Mouse (Mus musculus): ENCODE measurements at regions not wholly inside any gene's neighbourhood (a gene's known extent, or its start where the extent isn't known, plus 50 kb on each side); places are given as distances from the start of the nearest gene placed in this dataset.

DNA sequence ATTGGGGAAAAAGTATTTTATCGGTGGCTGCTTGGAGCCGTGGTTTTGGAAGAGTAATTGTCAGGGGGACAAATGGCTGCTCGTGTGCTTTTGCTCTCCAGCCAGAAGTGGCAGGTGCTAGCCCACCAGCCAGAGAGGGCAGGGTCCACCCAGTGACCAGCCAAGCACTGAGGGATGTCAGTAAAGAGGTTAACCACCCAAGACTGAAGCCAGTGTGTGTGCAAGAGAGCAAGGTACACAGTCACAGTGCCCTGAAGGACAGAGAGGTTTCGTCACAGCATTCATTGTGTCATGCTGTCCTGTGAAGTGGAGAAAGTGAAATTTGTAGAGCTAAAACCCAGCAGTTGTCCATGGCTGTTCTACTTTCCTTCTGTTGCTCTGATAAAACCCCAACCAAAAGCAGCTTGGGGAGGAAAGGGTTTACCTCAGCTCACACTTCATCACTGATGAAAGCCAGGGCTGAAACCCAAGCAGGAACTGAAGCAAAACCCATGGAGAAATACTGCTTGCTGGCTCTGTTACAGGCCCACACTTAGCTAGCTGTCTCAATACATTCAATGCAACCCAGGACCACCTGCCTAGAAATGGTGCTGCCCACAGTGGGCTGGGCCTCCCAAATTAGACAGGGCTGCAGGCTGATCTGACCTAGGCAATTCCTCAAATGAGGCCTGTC is 126.8 kb upstream of the Irf2bp2 start:
- in situ Hi-C loops (cut with MboI, MseI) = no loop called here

DNA sequence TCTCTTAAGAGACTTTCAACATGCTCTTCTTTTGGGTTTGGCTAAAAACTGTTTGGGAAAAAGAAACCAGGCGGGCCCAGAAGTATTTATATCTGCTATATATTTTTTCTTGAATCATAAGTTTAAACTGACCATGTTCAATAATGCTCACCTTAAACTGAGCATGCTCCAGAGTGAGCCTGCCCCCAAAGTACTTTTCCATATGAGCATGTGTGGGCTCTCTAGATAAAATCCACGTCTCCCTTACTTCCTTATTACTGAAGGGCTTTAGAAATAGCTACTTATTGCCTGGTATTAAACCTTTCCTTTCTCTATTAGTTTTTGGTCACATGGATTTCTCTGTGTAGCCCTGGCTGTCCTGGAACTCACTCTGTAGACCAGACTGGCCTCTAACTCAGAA is 126.0 kb upstream of the Irf2bp2 start:
- in situ Hi-C loops (cut with MboI, MseI) = loop anchor here (10.0 kb wide), 1 partner anchor 1375 kb away; no protein-coding TSS in a partner anchor

DNA sequence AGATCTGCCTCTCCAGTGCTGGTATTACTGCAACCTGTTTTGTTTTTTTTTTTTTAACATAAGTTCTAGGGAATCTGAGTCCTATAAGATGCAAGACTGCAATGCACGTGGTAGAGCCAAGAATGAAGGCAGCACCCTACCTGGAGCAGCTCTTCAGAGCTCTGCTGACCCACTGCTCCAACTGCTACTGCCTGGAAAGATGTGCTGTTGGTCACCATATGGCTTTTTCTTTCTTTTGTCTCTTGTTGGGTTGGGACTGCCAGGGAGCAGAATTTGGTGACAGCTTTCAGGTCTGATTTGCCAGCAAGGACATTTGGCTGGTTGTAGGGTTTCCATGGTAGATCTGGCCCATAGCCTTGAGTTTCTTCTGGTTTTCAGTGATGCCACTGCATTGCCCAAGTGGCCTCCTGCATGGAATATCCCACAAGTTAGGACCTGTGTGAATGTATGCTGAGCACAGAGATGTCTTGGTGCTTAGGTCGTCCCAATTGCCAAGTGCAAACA is 123.9 kb upstream of the Irf2bp2 start:
- in situ Hi-C loops (cut with MboI, MseI) = loop anchor here (10.0 kb wide), 1 partner anchor 1373 kb away; no protein-coding TSS in a partner anchor

DNA sequence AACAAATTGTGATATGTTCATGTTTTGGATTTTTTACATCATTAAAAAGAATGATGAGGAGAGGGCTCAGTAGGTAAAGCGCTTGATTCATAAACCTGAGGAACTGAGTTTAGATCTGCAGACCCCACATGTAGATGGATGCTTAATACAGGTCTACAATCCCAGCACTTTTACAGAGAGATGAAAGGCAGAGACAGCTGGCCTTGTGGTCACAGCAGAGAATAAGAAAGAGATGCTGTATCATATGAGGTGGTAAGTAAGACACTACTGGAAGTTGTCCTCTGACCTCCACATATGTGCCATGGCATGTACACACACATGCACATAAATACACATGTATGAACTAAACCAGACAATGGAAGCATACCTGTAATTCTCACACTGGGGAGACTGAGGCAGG is 121.9 kb upstream of the Irf2bp2 start:
- in situ Hi-C loops (cut with MboI, MseI) = loop anchor here (10.0 kb wide), 1 partner anchor 1371 kb away; no protein-coding TSS in a partner anchor

DNA sequence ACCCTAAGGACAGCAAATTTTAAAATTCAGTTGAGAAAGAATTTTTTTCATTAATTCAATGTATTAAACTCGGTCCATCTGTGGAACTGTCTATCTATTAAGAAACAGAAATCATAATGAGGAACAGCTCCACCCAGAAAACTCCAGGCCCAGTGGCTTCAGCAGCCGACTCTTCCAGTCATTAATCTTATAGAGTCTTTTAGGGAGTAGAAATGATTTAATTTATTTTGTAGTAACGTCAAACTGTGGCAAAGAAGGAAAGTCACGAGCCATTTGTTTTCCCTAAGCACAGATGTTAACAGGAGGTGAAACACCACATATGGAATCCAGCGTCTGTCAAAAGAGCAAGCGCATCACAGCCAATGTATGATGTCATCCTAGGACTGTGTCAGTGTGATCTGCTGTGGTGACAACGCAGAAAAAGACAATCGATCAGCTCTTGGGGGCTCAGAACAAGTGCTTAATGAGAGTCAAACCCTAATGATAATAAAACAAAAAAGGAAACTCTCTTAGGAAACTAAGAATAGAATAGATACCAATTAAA is 119.9 kb upstream of the Irf2bp2 start:
- in situ Hi-C loops (cut with MboI, MseI) = loop anchor here (10.0 kb wide), 1 partner anchor 1369 kb away; no protein-coding TSS in a partner anchor

DNA sequence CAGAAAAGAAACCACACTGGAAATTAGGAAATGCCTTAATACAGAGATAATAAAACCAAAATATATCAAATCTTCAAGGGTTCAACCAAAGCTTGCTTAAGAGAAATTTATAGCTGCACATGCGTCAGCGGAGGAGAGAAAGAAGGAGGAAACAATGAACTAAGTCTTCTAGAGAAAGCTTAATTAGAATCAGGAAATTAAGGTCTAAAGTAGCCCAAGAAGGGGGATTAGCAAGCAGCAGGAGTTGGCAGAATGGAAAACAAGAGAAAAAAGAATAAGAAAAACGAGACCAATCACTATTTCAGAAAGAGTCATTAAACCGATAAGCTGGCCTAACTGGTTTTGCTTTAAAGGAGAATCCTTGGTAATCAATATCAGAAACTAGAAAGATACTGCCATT is 119.4 kb upstream of the Irf2bp2 start:
- in situ Hi-C loops (cut with MboI, MseI) = loop anchor here (10.0 kb wide), 1 partner anchor 1368 kb away; no protein-coding TSS in a partner anchor

DNA sequence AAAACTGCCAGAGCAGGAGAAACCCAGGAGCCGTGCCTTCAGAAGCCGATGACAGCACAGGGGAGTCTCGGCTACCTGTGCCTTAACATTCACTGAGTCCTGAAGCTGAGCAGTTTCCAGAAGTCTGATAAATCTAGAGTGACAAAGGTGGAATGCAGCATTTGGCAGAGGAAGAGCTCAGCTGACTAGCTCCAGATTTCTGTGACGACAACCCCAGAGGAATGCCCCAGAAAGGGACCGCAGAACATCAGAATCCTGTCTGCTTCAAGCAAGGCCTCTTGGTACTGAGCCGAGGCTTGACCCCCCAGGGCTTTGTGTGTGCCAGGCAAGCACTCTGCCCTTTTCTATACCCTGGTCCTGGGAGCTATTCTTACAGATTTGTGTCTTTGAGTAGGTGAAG is 119.0 kb upstream of the Irf2bp2 start:
- in situ Hi-C loops (cut with MboI, MseI) = loop anchor here (10.0 kb wide), 1 partner anchor 1368 kb away; no protein-coding TSS in a partner anchor

DNA sequence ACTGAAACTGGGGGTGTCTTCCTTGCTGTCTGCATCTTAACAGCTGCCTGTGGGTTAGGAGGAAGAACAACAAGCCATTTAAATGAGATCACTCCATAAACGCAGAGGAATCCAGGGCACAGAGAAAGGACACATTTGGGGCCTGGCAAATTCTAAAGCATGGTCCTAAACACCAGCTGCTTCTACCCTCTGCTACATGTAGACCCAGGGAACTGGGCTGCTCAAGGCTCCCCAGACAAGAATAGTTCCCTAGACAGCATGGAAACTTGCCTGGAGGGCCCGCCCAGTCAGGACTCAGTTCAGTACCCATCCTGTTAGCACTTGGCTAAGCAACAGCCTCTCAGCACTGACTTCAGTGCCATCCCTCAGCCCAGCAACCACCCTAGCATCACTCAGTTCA is 115.2 kb upstream of the Irf2bp2 start:
- in situ Hi-C loops (cut with MboI, MseI) = no loop called here

DNA sequence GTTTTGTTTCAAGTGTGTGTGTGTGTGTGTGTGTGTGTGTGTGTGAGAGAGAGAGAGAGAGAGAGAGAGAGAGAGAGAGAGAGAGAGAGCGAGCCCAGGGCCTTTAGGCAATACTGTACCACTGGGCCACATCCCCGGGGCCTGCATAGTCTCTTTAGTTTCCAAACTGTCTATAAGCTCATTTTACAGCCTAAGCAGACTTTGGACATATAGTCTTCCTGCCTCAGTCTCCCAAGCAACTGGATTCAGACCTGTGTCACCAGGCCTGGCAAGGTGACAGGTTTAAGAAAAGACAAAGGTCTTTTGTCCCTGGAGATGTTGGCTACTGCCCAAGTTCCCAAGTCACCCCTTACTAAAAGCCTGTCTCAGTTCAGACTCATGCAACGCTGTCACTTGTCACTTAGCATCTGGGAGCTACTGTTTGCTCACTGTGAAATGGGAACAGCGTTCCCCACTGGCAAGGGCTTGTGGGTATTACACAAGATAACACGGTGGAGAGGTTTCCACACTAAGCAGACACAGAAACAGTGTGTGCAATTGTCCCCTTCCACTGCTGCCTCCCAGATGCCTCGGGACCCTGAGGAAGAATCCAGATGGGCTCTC is 113.6 kb upstream of the Irf2bp2 start:
- in situ Hi-C loops (cut with MboI, MseI) = no loop called here

DNA sequence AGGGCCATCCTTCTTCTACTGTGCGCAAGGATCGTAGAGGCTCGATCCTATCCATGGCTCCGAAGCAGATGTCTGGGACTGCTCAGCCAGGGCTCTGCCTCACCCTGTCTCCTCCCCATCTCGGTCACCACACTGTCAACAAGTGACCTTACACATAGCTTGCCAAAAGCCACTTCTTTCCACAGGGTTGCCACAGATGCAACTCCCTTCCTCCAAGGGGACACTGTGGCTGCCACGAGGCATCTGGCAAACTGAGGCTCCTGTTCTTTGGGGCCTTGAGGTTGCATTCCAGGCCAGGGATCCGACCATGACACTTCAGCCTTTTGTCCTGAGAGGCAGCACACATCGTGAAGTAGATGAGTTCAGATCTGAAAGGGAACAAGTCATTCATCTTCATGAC is 112.5 kb upstream of the Irf2bp2 start:
- in situ Hi-C loops (cut with MboI, MseI) = no loop called here

DNA sequence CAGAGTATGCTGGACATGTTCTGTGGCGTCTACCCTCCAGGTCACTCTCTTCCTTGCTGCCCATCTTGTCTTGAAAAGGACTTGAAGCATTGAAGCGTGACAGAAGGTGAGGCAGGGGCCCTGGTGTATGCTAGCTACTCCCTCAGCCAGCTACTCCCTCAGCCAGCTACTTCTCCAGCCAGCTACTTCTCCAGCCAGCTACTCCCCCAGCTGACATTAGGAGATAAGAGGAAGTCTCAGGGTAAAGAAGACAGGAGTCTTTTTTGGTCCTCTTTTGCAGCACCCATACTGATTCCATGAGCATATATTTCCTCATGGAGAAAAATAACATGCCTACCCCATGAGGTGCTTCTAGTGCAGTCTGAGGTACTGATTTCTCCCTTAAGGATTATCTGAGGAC is 111.6 kb upstream of the Irf2bp2 start:
- in situ Hi-C loops (cut with MboI, MseI) = no loop called here

DNA sequence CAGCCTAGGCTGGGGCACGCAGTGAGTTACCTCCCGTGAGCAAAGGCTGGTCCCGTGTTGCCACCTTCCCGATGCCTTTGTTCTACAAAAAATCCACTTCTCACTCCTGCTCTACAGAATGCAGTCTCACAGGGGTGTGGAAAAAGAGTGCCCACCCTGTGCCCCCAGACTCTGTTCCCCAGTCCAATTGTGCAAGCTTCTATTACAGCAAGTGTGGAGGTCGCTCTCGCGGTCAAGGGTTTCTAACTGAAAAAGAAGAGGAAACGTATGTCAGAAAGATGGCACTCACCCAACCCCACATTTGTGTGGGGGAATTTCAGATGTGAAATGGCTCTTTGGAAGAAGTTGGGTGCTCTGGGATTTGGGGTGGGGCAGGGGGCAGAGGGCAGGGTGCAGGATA is 110.9 kb upstream of the Irf2bp2 start:
- in situ Hi-C loops (cut with MboI, MseI) = loop anchor here (5.0 kb wide), 1 partner anchor 98 kb away; no protein-coding TSS in a partner anchor

DNA sequence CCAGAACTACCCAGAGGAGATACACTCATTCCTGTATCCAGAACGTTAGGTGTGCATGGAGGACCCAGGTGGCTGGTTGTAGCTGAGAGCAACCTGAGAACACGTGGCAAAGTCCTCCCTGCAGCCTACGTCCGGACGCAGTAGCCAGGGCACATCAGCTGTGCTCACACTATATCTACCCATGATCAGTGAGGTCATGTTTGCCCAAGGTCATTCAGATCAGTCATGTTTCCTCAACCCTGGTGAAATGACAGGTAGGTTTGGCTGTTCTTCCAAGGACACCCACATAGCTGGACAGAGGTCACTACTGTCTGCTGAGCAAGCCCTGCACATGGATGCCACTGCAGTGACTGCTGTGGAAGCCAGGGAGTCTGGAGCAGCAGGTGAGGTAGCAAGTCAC is 109.8 kb upstream of the Irf2bp2 start:
- in situ Hi-C loops (cut with MboI, MseI) = loop anchor here (5.0 kb wide), 1 partner anchor 99 kb away; no protein-coding TSS in a partner anchor

DNA sequence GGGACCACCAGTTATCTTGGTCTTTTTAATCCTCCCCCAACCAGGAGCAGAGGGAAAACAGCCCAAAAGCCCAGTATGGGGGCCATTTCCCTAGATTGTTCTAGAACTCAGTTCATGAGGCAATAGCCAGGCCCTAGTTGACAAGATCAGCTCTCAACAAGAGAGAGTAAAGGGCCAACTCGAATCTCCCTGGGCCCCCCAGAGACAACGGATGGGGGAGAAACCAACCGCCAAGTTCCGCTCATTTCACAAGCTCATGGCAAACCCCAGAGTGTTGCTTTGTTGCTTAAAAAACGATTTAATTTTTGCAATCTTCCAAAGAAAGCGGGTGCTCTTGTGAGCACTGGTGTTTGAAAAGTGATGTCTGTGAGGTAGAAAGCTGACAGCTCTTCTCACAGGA is 108.5 kb upstream of the Irf2bp2 start:
- in situ Hi-C loops (cut with MboI, MseI) = loop anchor here (5.0 kb wide), 1 partner anchor 100 kb away; no protein-coding TSS in a partner anchor

DNA sequence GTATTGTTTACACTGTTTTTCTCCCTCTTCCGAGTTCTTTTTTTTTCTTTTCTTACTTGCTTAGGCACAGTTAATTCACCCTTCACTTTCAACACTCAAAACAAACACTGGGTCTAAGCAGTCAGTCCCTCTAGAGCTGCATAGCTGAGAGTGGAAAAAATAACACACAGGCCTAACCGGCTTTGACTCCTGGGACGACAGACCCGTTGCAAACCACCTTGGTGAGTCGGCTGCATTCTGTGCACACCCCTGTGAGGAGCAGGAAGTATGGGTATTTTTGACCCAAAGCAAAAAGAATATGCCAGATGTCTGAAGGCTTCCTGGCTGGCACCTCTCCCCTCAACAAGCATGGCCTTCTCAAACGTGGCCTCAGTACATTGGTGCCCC is 105.6 kb upstream of the Irf2bp2 start:
- in situ Hi-C loops (cut with MboI, MseI) = no loop called here

DNA sequence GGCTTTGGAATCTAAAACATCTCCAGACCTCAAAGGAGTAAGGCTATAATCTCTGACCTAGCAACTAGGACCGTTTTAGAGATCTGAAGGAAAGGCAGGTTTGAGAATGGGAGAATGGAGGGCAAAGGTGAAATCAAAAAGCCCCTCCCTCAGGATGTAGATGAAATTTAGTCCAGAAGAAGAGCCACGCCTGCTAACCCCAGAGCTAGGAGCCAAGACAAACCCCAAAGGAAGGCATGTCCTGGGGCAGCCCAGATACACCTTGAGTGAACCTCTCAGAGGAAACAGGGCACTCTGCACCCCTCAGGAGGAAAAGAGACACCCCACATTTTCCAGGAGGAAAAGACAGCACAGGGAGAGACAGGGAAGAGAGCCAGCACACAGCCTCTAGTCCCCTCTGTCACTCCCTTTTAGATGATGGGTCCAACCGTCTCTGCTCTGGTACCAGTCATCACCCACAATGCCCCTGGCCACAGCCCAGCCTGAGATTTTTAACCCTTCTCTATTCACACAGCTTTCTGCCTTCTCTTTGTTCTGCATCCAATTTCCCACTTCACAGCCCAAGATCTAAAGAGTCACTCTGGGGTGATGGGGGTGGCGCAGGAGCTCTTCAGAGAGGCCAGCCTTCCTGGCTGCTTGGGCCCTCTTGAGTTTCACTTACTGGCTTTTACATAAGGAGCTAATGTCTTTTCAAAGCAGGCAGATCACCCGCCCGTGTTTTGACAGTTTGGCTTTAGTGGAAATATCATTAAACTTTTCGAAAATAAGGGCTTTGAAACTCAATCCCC is 105.0 kb upstream of the Irf2bp2 start:
- in situ Hi-C loops (cut with MboI, MseI) = no loop called here

DNA sequence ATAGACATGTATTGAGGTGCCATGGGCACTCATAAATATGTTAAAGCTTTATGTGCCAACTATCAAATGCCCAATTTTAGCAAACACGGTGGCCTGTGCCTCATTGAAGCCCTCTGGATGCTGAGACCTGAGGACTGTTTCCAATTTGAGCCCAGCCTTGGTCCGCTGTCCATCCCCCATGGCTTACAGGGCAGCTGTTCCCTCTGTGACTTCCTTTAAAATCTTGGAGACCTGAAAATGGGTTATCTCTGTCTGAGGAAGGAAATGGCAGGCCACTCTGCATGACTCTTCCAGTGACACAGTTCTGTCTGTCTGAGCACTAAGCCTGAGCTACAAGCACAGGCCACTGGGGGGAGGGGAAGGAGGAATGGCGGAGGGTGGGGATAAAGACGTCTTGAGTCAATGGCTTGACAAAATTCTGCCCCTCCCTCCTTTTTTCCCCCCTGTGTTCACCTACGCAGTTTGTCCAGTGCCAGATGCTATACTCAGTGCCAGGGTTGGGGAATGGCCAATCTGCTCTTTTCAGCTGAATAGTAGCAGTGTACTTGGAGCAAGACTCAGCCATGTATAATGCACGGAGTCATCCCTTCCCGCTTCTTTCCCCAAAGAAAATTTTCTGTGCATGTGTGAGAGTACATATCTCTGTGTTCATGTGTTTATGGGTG is 102.7 kb upstream of the Irf2bp2 start:
- in situ Hi-C loops (cut with MboI, MseI) = no loop called here

DNA sequence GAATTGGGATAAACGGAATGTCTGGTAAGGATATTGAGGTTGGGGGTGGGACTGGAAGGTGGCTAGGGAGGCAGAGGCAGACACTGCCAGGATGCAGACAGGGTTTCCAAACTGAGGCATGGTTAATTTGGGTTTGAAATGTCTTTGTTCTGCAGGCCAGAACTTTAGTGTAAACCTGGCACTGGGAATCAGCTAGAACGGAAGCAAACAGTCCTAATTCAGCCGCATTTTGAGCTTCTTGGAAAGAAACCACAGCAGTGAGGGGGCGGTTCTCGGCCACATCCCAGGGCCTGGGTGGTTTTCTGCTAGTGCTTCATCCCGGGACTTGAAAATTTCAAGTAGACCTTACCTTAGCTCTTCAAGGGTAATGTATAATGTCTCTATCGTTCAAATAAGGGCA is 100.6 kb upstream of the Irf2bp2 start:
- in situ Hi-C loops (cut with MboI, MseI) = no loop called here

DNA sequence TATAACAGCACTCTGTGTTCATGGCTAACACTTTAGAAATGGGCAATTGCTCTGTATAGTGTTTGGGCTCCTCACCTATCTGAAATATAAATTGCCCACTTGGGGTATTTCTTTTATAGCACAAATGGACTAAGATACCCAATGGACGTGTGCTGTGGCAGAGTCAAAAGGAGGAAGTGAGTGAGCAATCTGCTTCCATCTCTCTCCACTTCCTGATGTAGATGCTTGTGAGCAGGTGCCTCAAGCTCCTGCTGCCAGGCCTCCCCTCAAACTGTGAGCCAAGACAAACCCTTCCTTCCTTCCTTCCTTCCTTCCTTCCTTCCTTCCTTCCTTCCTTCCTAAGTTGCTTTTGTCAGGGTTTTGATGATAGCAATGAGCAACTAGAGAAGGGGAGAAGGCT is 99.9 kb upstream of the Irf2bp2 start:
- in situ Hi-C loops (cut with MboI, MseI) = no loop called here

DNA sequence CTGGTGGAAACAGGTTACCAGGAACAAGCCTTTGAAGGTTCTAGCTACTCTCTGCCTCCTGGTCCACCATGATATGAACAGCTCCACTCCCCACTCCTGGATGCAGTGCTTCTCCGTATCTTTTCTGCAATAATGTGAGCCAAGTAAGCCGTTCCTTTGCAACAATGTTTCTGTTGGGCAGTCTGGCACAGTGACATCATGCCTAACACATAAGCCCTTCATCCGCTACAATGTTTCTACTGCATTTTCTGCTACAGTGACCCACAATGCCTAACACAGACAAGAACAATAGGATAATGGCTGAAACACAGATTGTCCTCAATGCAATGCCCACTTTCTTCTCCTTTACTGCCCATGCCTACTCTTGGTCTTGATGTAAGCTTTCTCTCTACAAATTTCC is 98.9 kb upstream of the Irf2bp2 start:
- in situ Hi-C loops (cut with MboI, MseI) = no loop called here

DNA sequence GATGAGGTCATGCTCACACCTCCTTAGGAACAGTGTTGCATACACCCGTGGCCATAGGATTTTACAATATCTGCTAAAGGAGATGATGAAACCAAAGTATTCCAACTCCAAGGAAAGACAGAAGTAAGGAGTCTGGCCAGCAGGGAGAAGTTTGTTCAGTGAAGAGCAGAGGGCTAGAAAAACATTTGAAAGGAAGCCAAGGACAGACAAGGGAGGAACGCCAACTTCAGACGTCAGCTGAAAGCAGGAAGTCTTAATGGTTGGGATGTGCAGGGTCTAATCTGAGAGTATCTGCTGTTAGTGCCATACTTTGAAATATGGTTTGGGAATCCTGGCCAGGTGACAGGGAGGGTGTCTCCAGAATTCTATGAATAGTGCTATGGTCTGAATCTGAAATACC is 98.5 kb upstream of the Irf2bp2 start:
- in situ Hi-C loops (cut with MboI, MseI) = no loop called here
